Mouse (Mus musculus) embryonic facial prominence, embryonic 13.5 days (tissue): ENCODE measurements around the gene A2m. TPM values are rescaled to one million over a fixed set of nuclear protein-coding genes. Genes with fewer than 3 reads are reported as not detected.

Source experiments
- ATAC-seq: fragments of 200-750 bp; cut with Nextera tagmentation; 2 replicates; pipeline ENCODE4 v1.8.0; 2017; ENCODE audit warnings: low read depth; ENCODE audit not compliant: insufficient number of reproducible peaks, insufficient read depth, low FRiP score, low TSS enrichment
- H3K27ac ChIP-seq: fragments of 300-500 bp; sonication (generic); 2 replicates; pipeline ENCODE4 v1.5.1; 2015; ENCODE audit warnings: moderate library complexity, mild to moderate bottlenecking, inconsistent platforms
- H3K27me3 ChIP-seq: fragments of 300-500 bp; sonication (generic); 2 replicates; pipeline ENCODE4 v1.6.1; 2015; ENCODE audit warnings: mild to moderate bottlenecking, inconsistent platforms
- H3K36me3 ChIP-seq: fragments of 300-500 bp; sonication (generic); 2 replicates; pipeline ENCODE4 v1.6.1; 2015; ENCODE audit warnings: mild to moderate bottlenecking, inconsistent platforms
- H3K4me1 ChIP-seq: fragments of 300-500 bp; sonication (generic); 2 replicates; pipeline ENCODE4 v1.6.1; 2015; ENCODE audit warnings: inconsistent platforms
- H3K4me2 ChIP-seq: fragments of 300-500 bp; sonication (generic); 2 replicates; pipeline ENCODE4 v1.6.1; 2015; ENCODE audit warnings: moderate library complexity, mild to moderate bottlenecking, inconsistent platforms
- H3K4me3 ChIP-seq: fragments of 300-500 bp; sonication (generic); 2 replicates; pipeline ENCODE4 v1.5.1; 2015; ENCODE audit warnings: mild to moderate bottlenecking, inconsistent platforms
- H3K9ac ChIP-seq: fragments of 300-500 bp; sonication (generic); 2 replicates; pipeline ENCODE4 v1.6.1; 2015; ENCODE audit warnings: mild to moderate bottlenecking, inconsistent platforms
- H3K9me3 ChIP-seq: fragments of 300-500 bp; sonication (generic); 2 replicates; pipeline ENCODE4 v1.6.1; 2016; ENCODE audit warnings: inconsistent platforms
- WGBS: fragments of 180-500 bp; shearing (Covaris S2); methylation state at CpG from one replicate; pipeline ENCODE4 v1.1.7; 2015; ENCODE audit warnings: mixed read lengths; 5-methylcytosine and 5-hydroxymethylcytosine counted together
- polyA plus RNA-seq: library from polyadenylated mRNA; unstranded; fragments of >200 nt; fragmentation: Nextera tagmentation; extraction: Ambion mirVana; gene quantifications from 2 replicates; pipeline ENCODE4 v1.2.1, GENCODE M21; 2015

Gene A2m
- 2.0 and 2.5 TPM in 2 replicates for polyA plus RNA-seq

GRCm38 (mm10) chr6:121635076-121635475 lies at the start of gene A2m:
TSS of gene A2m (plus strand) at chr6:121635376.
- ATAC-seq: no peak
- H3K4me1 ChIP-seq: 0 out of 2 replicates have a peak, but pooled peaks cover 3% of the 10 kb centered on the region
- no peaks in the 10 kb centered on the region for H3K27me3 ChIP-seq
- H3K4me2 ChIP-seq: peak within 1 kb of the TSS; percentile 52
- no peaks in the 10 kb centered on the region for H3K36me3 ChIP-seq
- H3K9ac ChIP-seq: 0 out of 2 replicates have a peak within 1 kb of the TSS, but pooled peaks have one; percentile 36
- no peaks in the 10 kb centered on the region for H3K9me3 ChIP-seq
- H3K4me3 ChIP-seq: peak within 1 kb of the TSS; percentile 20
- 90% methylated on average over 8 of the region's 8 CpGs for WGBS
- no peak within 1 kb of the TSS for H3K27ac ChIP-seq

- Histone ChIP-seq H3K27me3 (no peaks in the 10 kb centered on the region), H3K9ac (no peak overlapping the region), H3K4me2 (no peak overlapping the region), H3K27ac (no peak overlapping the region), H3K9me3 (no peaks in the 10 kb centered on the region), H3K4me3 (no peak overlapping the region), H3K36me3 (no peaks in the 10 kb centered on the region), H3K4me1 (no peaks in the 10 kb centered on the region)
- ATAC-seq: no peak
- WGBS: 35% methylated on average over 1 of the region's 1 CpGs
These were observed 45.0 kb upstream of the A2m start for GRCm38 (mm10) chr6:121590131-121590530.

GRCm38 (mm10) chr6:121600927-121601326 lies 34.2 kb upstream of the A2m start:
- no peak overlapping the region for H3K27ac ChIP-seq

GRCm38 (mm10) chr6:121607861-121608260 lies 27.3 kb upstream of the A2m start:
- Histone ChIP-seq H3K4me2 (no peak overlapping the region), H3K27me3 (no peaks in the 10 kb centered on the region), H3K36me3 (no peaks in the 10 kb centered on the region), H3K27ac (no peak overlapping the region), H3K4me3 (no peak overlapping the region), H3K4me1 (no peaks in the 10 kb centered on the region), H3K9ac (no peak overlapping the region), H3K9me3 (no peaks in the 10 kb centered on the region)
- ATAC-seq: no peak

More at GRCm38 (mm10) chr6:121600927-121601326, 34.2 kb upstream of the A2m start:
- no peak for ATAC-seq
- H3K4me1 ChIP-seq: no peaks in the 10 kb centered on the region
- 71% methylated on average over 1 of the region's 1 CpGs for WGBS
- no peak overlapping the region for H3K9ac ChIP-seq
- no peak overlapping the region for H3K4me2 ChIP-seq
- no peaks in the 10 kb centered on the region for H3K36me3 ChIP-seq
- H3K27me3 ChIP-seq: no peaks in the 10 kb centered on the region
- no peak overlapping the region for H3K4me3 ChIP-seq
- no peaks in the 10 kb centered on the region for H3K9me3 ChIP-seq

GRCm38 (mm10) chr6:121611796-121612195 lies 23.4 kb upstream of the A2m start:
- H3K27me3 ChIP-seq: no peaks in the 10 kb centered on the region
- no peak overlapping the region for H3K9ac ChIP-seq
- H3K36me3 ChIP-seq: no peaks in the 10 kb centered on the region
- ATAC-seq: no peak
- H3K4me2 ChIP-seq: no peak overlapping the region
- no peak overlapping the region for H3K4me3 ChIP-seq
- no peaks in the 10 kb centered on the region for H3K9me3 ChIP-seq
- H3K27ac ChIP-seq: no peak overlapping the region
- 38% methylated on average over 3 of the region's 3 CpGs for WGBS
- no peaks in the 10 kb centered on the region for H3K4me1 ChIP-seq

- Histone ChIP-seq H3K4me3 (no peak overlapping the region), H3K9me3 (no peaks in the 10 kb centered on the region), H3K36me3 (no peaks in the 10 kb centered on the region), H3K4me2 (no peak overlapping the region), H3K9ac (no peak overlapping the region), H3K4me1 (no peaks in the 10 kb centered on the region), H3K27ac (no peak overlapping the region), H3K27me3 (no peaks in the 10 kb centered on the region)
- 13% methylated on average over 3 of the region's 3 CpGs for WGBS
- no peak for ATAC-seq
These were observed 17.7 kb upstream of the A2m start for GRCm38 (mm10) chr6:121617476-121617875.

GRCm38 (mm10) chr6:121622525-121622924 lies 12.7 kb upstream of the A2m start:
- Histone ChIP-seq H3K36me3 (no peaks in the 10 kb centered on the region), H3K4me1 (no peaks in the 10 kb centered on the region), H3K4me2 (no peak overlapping the region), H3K27me3 (no peaks in the 10 kb centered on the region), H3K27ac (no peak overlapping the region), H3K4me3 (no peak overlapping the region), H3K9ac (no peak overlapping the region), H3K9me3 (no peaks in the 10 kb centered on the region)
- 68% methylated on average over 2 of the region's 2 CpGs for WGBS
- no peak for ATAC-seq

GRCm38 (mm10) chr6:121634520-121634919 lies 656 bp upstream of the A2m start:
- Histone ChIP-seq H3K4me2 (no peak overlapping the region), H3K9me3 (no peaks in the 10 kb centered on the region), H3K9ac (no peak overlapping the region), H3K36me3 (no peaks in the 10 kb centered on the region), H3K27ac (no peak overlapping the region), H3K4me1 (0 out of 2 replicates have a peak, but pooled peaks cover 3% of the 10 kb centered on the region), H3K27me3 (no peaks in the 10 kb centered on the region), H3K4me3 (no peak overlapping the region)
- 75% methylated on average over 13 of the region's 13 CpGs for WGBS
- no peak for ATAC-seq

- H3K36me3 ChIP-seq: no peaks in the 10 kb centered on the region
- ATAC-seq: no peak
- 0 out of 2 replicates have a peak overlapping the region, but pooled peaks have one; percentile 36 for H3K9ac ChIP-seq
- 0 out of 2 replicates have a peak, but pooled peaks cover 3% of the 10 kb centered on the region for H3K4me1 ChIP-seq
- peak overlapping the region; percentile 20 for H3K4me3 ChIP-seq
- 5% methylated on average over 12 of the region's 12 CpGs for WGBS
- H3K27ac ChIP-seq: no peak overlapping the region
- no peaks in the 10 kb centered on the region for H3K9me3 ChIP-seq
- no peaks in the 10 kb centered on the region for H3K27me3 ChIP-seq
- peak overlapping the region; percentile 52 for H3K4me2 ChIP-seq
These were observed 749 bp downstream of the A2m start for GRCm38 (mm10) chr6:121635878-121636371.

GRCm38 (mm10) chr6:121648499-121648898 lies 13.3 kb downstream of the A2m start:
- no peaks in the 10 kb centered on the region for H3K27me3 ChIP-seq
- no peak overlapping the region for H3K9ac ChIP-seq
- no peaks in the 10 kb centered on the region for H3K9me3 ChIP-seq
- no peak for ATAC-seq
- H3K4me2 ChIP-seq: no peak overlapping the region
- H3K4me1 ChIP-seq: no peaks in the 10 kb centered on the region
- no peak overlapping the region for H3K4me3 ChIP-seq
- 31% methylated on average over 11 of the region's 11 CpGs for WGBS
- H3K36me3 ChIP-seq: no peaks in the 10 kb centered on the region
- H3K27ac ChIP-seq: no peak overlapping the region
